Mouse (Mus musculus) cerebellum, adult 2 months (tissue): Measurements from ENCODE around the gene Wdr12.

Source experiments
- CTCF ChIP-seq: fragments of 200-500 bp; IDR thresholded peaks from 2 replicates; pipeline ENCODE4 v1.5.1; 2011; ENCODE audit warnings: low read depth, mild to moderate bottlenecking, control low read depth, low read length, moderate library complexity, borderline replicate concordance; ENCODE audit not compliant: insufficient read depth
- POLR2A ChIP-seq: fragments of 200-500 bp; IDR thresholded peaks from 2 replicates; pipeline ENCODE4 v1.6.1; 2011; ENCODE audit warnings: low read length, control low read depth, borderline replicate concordance; ENCODE audit not compliant: insufficient read depth

GRCm38 (mm10) chr1:60042398-60042795 is 56.0 kb downstream of the Wdr12 start:
- TF ChIP-seq CTCF (no peak), POLR2A (peak; percentile 7; the same call in 1 of the 2 replicates)
